Mouse (Mus musculus) CH12.LX (cell line): ENCODE measurements around the gene Ccdc146.

Experiments
- CTCF ChIP-seq, 2 experiments: IDR thresholded peaks in 1 of 2; conservative IDR thresholded peaks in 1 of 2; 2 replicates each; pipeline ENCODE4 v1.5.1; 2011 to 2012; ENCODE audit warnings: low read depth in 2 of 2, low read length in 2 of 2, improper control_type of control experiment in 1 of 2, inconsistent platforms in 1 of 2, mild to moderate bottlenecking in 1 of 2, moderate library complexity in 1 of 2
- RAD21 ChIP-seq: IDR thresholded peaks from 2 replicates; pipeline ENCODE4 v1.6.1; 2011; ENCODE audit warnings: low read depth, mild to moderate bottlenecking, low read length, improper control_type of control experiment, moderate library complexity
- ZMIZ1 ChIP-seq: IDR thresholded peaks from 2 replicates; pipeline ENCODE4 v1.6.1; 2012; ENCODE audit warnings: low read depth, mild to moderate bottlenecking, inconsistent platforms, low read length, improper control_type of control experiment

- TF ChIP-seq CTCF (conservative IDR thresholded peaks at IDR 0.05 in 1 of 2, IDR thresholded peaks at IDR 0.05 in 1 of 2; ENCODE audit: low read depth in 2 of 2, low read length in 2 of 2), result no peak
- TF ChIP-seq ZMIZ1, result no peak
- no peak for TF ChIP-seq RAD21
Measured at GRCm38 (mm10) chr5:21257126-21257525, 167.4 kb downstream of the Ccdc146 start.
